Mouse (Mus musculus) lung, postnatal 0 days (tissue): ENCODE results near the gene Shroom3.

Experiments used
- CTCF ChIP-seq: IDR thresholded peaks from 2 replicates; pipeline ENCODE4 v1.5.1; 2016; ENCODE audit warnings: antibody characterized with exemption, mild to moderate bottlenecking
- EP300 ChIP-seq: IDR thresholded peaks from 2 replicates; pipeline ENCODE4 v1.6.1; 2016; ENCODE audit warnings: antibody characterized with exemption, mild to moderate bottlenecking, control low read depth

DNA sequence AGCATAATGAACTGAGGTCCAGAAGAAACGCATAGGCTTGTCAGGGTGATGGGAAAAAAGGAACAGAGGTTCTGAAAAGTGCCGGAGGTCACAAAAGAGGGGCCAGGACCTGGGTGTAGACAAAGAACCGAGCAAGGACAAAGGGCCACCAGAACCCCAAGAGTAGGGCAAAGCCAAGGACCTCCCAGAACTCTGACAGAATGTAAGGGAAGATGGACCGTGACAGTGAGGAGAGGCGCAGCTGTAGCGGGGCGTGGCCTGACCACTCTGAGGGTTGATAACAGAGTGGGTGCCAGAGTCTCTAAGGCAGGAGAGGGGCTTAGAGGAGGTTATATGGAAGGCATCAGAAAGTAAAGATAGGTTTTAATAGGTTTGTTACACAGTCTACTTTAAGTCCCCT lies 77.3 kb downstream of the Shroom3 start:
- TF ChIP-seq CTCF (no peak), EP300 (no peak)
